Mouse (Mus musculus) urinary bladder, adult 2 months (tissue): ENCODE results near the gene Slc11a2. TPM values are rescaled to one million over a fixed set of nuclear protein-coding genes. Genes with fewer than 3 reads are reported as not detected.
A peak's percentile ranks its signal among the peaks of the same experiment; 100 is the strongest.

ENCODE experiments used
- DNase-seq: peaks from one replicate; pipeline ENCODE4 v3.0.0; 2022; ENCODE audit warnings: low spot score
- polyA plus RNA-seq: library from polyadenylated mRNA; depleted of rRNA; stranded (reverse); fragments of >200 nt; gene quantifications from 2 replicates; pipeline ENCODE4 v1.2.3, GENCODE M21; 2012; rRNA removed

The Slc11a2 gene
- 19.3 and 21.5 TPM in 2 replicates for polyA plus RNA-seq

- no peak for DNase-seq
These were observed at the start of gene Slc11a2 for GRCm38 (mm10) chr15:100424396-100425122. Gene Slc11a2, minus strand, starts transcription at chr15:100425072.

DNA sequence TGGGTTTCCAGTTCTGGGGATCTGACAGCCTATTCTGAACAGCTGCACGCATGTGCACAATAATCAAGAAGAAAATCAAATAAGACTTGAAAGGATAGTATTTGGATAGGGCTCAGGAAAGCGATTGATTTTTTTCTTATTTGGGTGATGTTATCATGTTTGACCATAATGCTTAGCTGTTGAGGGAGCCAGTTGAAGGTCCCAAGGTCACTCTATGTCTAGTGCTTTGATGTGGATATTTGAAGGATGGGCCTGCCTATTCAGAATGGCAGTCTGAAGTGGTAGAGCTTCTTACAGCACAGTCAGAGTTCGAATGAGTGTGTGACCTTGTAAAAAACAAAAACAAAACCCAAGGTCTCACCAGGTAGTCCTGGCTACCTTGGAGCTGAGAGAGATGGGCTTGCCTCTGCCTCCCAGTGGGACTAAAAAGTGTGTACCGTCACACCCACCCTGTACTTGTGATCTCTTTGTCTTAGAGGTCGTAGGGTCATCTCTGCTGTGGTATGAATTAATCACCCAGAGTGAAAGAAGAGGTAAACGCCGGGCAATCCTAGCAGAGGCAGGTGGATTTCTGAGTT is 49.1 kb upstream of the Slc11a2 start:
- DNase-seq, result no peak

DNA sequence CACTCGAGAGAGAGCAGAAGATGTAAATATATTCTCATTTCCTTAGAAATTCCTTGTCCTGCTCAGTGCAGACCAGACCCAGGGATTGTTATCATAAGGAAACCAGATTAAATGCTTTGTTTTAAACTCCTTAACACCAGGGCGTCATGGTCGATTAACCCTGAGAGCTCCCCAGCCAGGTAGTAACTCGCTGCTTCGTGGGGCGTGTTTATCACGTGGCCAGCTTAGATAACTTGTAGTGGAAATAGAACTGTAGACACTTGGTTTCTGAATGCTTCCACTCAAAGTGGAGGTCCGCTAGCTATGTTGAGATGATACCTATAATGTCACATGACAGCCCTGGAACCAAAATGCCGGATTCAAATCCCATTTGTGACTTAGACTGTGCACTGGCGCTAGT is 45.2 kb upstream of the Slc11a2 start:
- DNase-seq, result no peak

DNA sequence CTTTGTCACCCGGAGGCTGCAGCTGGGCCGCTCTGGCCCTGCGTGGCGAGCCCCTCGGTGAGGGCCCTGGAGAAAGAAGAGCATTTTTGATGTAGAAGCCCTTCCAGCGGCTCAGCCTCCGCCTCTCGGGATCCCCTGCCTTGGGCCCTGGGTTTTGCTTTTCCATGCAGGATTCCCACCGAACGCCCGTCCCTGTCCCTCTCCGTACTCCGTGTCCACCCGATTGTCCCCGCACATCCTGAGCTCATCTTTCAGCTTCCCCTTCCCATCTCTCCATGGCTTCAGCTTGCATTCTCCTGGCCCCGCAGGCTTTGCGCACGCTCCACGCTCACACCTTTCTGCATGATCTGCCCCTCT is 44.3 kb upstream of the Slc11a2 start:
- no peak for DNase-seq

DNA sequence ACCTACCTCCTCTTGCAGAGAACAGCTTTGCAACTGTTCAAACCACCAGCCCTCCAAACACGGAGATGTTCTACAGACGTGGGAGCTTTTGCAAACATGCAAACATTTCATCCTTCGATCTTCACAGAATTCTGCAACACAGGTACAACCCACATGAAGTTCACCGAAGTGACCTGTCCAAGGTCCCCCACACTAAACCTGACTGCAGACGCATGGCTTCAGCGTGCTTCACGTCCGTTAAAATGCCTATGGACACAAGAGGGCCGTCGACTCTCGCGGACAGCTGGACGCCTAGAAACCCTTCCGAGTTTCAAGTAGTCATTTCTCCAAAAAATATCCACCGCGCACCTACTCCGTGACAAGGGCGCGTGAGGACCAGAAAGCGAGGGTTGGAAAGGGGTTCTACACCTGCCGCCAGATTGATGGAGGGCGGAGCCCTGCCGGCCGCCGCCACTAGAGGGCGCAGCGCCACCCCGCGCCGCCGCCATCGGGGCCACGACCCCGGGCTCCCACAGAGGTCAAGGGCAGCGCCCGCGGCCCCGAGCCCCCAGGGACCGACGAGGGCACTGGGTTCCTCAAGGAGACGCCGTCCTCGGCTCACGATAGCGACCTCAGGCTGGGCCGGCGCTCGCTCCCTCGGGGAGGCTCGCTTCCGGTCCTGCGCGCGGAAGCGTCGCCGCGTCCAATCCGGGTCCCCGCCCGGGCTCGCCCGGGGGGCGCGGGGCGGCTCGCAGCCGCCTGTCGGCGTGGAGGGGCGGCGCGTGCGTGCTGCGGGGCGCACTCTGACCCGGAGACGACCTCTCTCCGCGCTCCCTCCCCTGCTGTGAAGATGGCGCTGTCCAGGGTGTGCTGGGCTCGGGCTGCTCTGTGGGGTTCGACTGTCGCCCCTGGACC is 43.7 kb upstream of the Slc11a2 start, which contains the start of gene Letmd1:
Gene Letmd1, plus strand, starts transcription at position 729 of the 894 bp plus-strand sequence.
- peak; percentile 76 for DNase-seq

GRCm38 (mm10) chr15:100467738-100468137 is 42.9 kb upstream of the Slc11a2 start:
- no peak for DNase-seq

- no peak for DNase-seq
These were observed 40.6 kb upstream of the Slc11a2 start for GRCm38 (mm10) chr15:100465432-100465831.

- no peak for DNase-seq
These were observed 38.8 kb upstream of the Slc11a2 start for GRCm38 (mm10) chr15:100463712-100464111.

GRCm38 (mm10) chr15:100462086-100462485 is 37.2 kb upstream of the Slc11a2 start:
- DNase-seq, result no peak

- no peak for DNase-seq
These were observed 36.8 kb upstream of the Slc11a2 start for GRCm38 (mm10) chr15:100461646-100462045.

- no peak for DNase-seq
These were observed 36.1 kb upstream of the Slc11a2 start for GRCm38 (mm10) chr15:100460942-100461341.

DNA sequence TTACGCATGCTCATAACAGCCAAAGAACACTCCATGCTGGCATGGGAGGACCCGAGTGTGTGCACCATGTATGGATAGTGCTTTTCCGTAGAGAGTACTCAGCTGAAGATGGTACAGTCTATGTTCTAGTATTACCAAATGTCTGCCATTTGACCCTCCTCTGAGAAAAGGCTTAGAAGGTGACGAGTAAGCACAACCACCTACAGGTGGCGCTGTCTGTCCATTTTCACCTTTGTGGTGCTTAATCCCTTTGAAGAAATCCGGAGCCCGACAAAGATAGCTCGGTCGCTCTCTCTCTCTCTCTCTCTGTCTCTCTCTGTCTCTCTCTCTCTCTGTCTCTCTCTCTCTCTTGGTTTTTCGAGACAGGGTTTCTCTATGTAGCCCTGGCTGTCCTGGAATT is 33.2 kb upstream of the Slc11a2 start:
- DNase-seq, result no peak

DNA sequence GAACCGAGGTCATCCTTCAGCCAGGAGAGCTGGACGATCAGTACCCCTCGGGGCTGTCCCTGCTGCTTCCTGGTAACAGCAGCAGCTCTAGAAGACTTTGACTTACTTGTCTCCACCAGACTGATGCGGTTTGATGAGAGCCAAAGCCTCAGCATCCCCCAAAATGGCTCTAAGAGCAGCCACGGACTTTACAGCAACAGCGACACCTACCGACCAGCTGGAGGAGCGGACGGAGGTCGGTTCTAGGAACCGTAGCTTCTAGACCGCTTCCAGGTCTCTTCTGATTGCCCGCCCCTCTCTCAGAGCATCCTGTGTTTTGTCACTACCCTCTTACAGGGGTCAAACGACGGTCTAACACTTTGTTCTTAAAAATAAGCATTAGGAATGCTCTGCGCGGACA is 32.5 kb upstream of the Slc11a2 start:
- peak; percentile 48 for DNase-seq

DNA sequence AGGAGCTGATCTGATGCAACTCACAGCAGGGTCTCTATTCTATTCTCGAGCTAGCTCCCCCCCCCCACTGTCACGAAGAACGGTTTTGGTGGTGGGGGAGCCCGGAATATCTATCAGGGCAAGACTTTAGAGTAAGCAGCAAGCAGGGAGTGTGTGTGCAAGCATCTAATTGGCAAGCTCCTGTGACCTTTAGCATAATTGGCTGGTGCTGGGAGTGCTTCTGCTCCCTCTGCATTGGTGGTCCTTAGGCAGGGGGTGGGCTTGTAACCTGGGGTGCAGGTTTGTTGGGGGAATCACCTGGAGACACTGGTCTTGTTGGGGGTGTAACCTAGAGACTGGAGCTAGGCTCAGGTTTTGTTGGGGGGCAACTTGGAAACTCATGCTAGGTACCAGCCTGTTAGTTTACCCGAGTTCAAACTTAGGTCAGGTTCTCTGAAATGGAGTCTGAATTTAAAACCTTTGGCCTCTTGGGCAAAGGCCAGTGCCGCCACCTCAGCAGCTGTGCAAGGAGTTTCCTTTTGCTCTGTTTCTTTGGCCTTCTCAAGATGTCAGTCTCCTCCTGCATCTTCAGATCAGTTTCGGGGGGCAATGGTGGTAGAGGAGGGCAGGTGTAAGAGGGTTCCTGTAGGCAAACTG is 31.6 kb upstream of the Slc11a2 start:
- DNase-seq, result no peak

DNA sequence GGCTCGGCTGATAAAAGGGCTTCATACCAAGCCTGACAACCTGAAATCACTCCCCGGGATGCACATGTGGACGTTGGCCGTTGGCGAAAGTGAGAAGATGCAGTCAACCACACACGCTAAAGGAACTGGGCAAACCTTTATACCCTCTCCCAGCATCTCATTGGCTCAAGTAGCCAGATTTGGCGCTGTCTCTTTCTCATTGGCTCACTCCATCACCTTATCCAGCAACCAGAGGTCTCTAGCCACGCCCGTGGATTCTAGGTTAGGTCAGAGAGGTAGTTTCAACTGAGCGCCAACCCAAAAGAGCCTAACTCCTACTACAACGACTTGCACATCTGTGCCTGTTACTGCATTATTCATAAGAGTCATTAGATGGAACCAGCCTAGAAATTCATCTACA is 27.6 kb upstream of the Slc11a2 start:
- no peak for DNase-seq

DNA sequence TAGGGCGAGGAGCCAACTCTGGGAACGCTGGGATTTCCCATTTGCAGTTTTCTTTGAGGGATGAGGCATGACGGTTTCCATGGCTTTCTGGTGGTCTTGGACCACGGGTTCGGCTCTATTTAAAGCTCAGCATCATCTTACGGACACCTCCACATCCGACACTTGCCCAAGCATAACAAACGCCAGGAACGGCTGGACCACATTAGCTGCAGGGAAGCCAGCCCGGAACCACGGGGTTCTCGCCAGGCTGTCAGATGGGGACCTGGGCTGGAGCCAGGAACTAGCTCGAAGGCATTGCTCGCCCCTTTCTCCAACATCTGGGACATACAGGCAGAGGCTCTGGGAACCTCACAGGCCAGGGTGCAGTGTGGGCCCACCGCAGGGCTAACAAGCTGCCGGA is 26.4 kb upstream of the Slc11a2 start:
- DNase-seq, result no peak

DNA sequence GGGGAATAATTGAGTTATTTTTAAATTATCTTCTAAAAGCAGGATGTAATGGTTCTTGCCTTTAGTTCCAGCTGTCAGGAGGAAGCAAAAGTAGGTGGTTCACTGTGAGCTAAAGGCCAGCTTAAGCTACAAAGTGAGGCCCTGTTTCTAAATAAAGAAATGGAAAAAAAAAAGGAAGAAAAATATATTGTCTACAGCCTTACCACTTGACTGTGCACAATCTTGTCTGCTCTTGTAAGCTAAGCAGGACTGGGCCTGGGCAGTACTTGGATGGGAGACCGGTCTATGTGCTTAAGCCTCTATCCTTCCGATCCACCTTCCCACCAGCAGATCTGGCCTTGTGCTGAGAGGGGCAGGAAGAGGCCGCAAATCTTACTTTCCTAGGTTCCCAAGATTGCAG is 24.6 kb upstream of the Slc11a2 start:
- no peak for DNase-seq

DNA sequence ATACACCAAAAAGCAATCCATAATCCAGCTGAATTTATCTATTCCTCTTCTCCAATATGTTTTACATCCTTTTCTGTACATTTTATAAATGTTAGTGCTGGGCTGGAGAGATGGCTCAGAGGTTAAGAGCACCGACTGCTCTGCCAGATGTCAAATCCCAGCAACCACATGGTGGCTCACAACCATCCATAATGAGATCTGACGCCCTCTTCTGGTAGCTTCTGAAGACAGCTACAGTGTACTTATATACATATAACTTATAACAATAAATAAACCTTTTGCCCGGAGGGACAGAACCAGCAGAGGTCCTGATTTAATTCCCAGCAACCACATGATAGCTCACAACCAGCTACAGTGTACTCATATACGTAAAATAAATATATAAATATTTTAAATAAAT is 23.7 kb upstream of the Slc11a2 start:
- DNase-seq, result no peak

DNA sequence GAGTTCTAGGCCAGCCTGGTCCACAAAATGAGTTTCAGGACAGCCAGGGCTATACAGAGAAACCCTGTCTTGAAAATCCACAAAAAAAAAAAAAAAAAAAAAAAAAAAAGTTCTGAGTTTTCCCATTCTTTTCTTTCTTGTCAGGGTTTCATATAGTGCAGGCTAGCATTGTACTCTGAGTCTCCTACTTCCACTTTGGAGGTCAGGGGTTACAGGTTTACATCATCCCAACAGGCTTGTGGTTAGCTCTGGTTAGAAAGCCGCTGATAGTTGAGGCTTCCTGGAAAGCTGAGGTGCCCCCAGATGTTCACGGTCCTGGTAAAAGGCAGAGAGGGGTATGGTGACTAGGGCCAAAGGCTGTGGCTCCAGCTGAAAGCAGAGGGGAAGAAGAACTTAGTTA is 22.0 kb upstream of the Slc11a2 start:
- DNase-seq, result no peak

- DNase-seq, result peak; percentile 54
These were observed 18.5 kb upstream of the Slc11a2 start for GRCm38 (mm10) chr15:100443126-100443922.

DNA sequence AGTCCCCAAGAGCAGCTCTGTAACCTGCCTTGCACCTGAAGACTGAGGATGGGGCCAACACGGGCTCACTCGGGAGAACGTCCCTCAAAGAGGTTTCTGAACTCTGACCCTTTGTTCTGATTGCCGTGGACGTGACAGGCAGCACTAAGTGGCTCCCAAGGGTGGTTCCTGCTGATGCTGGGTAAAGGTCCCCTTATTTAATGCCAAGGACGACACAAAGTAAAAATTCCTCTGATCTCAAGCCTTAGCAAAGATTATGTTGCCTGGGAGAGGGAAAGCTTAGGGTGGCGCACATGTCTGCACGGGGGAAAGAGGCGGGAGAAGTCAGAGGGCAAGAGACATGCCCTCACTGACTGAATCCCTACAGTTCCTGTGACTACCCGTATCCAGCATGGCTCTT is 11.6 kb upstream of the Slc11a2 start:
- no peak for DNase-seq
